Mouse (Mus musculus): ENCODE results near the gene Hbb-bh2. TPM values are rescaled to one million over a fixed set of nuclear protein-coding genes. Genes with fewer than 3 reads are reported as not detected.
"Not testable (repeated sequence)": the region's sequence is repeated elsewhere in the genome, so short reads cannot be mapped to it uniquely, and the experiment has no call there.

Gene Hbb-bh2
- total RNA-seq, 2 experiments from 2014 or later = not detected

GRCm38 (mm10) chr7:103811223-103811845 is 29.0 kb downstream of the Hbb-bh2 start:
- no peak for DNase-seq

DNA sequence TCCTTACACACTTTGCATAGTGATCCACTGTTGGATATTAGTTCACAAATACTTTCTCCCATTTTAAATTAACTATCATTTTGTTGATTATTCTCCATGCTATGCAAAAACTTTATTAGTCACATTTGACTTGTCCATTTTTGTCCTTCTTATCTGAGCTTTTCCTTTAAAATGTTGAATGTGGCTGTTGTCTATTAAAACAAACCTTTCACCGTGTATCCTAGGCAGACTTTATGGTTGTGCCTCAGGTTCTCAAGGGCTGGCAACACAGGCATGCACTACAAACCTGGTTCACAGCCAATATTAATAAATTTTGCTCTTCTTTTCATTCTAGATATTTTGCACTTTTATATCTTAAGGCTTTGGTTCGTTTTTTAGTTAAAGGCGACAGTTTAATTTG is 29.6 kb downstream of the Hbb-bh2 start:
- no peak for DNase-seq

GRCm38 (mm10) chr7:103810296-103810695 is 30.0 kb downstream of the Hbb-bh2 start:
- DNase-seq = no peak

GRCm38 (mm10) chr7:103809801-103810155 is 30.5 kb downstream of the Hbb-bh2 start:
- no peak for DNase-seq

- no peak for DNase-seq
Measured at GRCm38 (mm10) chr7:103808971-103809800, 31.1 kb downstream of the Hbb-bh2 start.

DNA sequence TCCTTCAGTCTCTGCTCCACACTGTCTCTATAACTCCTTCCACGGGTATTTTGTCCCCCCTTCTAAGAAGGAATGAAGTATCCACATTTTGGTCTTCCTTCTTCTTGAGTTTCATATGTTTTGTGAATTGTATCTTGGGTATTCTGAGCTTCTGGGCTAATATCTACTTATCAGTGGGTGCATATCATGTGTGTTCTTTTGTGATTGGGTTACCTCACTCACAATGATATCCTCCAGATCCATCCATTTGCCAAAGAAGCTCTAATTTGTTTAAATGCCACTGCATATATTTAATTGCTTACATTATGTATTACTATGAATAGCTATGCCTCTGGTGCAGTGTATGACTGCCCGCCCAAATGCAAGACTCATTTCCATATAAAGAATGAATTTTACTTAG is 32.2 kb downstream of the Hbb-bh2 start:
- DNase-seq = not testable (repeated sequence)

GRCm38 (mm10) chr7:103806856-103807255 is 33.5 kb downstream of the Hbb-bh2 start:
- peak in 1 of 2 experiments; percentile 5 for DNase-seq

GRCm38 (mm10) chr7:103792669-103793388 is 47.5 kb downstream of the Hbb-bh2 start:
- DNase-seq = no peak

DNA sequence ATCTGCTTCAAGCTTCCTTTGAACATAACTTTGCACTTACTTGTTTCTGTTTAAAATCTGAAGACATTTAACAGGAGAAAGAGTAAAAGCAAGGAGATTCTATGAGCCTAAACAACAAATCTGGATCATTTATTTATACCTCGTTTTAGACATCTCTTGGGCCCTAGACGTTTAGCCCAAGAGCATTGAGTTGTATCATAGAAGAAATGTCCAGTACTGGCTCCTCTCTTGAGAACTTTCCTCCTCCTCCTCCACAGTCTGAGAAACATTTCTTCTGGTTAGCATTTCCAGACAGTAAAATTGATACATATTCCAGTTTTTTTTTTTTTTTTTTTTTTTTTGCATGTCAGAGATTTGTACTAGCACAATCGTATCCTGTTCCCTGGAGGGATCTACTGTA is 48.6 kb downstream of the Hbb-bh2 start, which contains the start of gene Olfr67:
Gene Olfr67, minus strand, starts transcription at position 101 of the 400 bp plus-strand sequence.
- no peak for DNase-seq

Other genes starting within 250 kb of the Hbb-bh2 start
- not detected for gene Olfr619, start 239.9 kb downstream of the Hbb-bh2 start, total RNA-seq (2021)
- not detected for gene Olfr620, start 228.0 kb downstream of the Hbb-bh2 start, total RNA-seq (2021)
- not detected for gene Olfr622, start 197.8 kb downstream of the Hbb-bh2 start, total RNA-seq (2021)
- gene Olfr623, start 176.8 kb downstream of the Hbb-bh2 start, total RNA-seq (2021) = not detected
- not detected for gene Olfr624, start 169.3 kb downstream of the Hbb-bh2 start, total RNA-seq (2021)
- gene Olfr625-ps1, start 157.8 kb downstream of the Hbb-bh2 start, total RNA-seq (2021) = not detected
- not detected for gene Olfr243, start 125.8 kb downstream of the Hbb-bh2 start, total RNA-seq (2021)
- not detected for gene Olfr628, start 110.1 kb downstream of the Hbb-bh2 start, total RNA-seq (2021)
- gene Olfr629, start 95.6 kb downstream of the Hbb-bh2 start, total RNA-seq (2021) = not detected
- not detected for gene Olfr630, start 83.2 kb downstream of the Hbb-bh2 start, total RNA-seq (2021)
- gene Olfr69, start 68.9 kb downstream of the Hbb-bh2 start, total RNA-seq (2021) = not detected
- not detected for gene Olfr68, start 60.8 kb downstream of the Hbb-bh2 start, total RNA-seq (2021)
- not detected for gene Olfr67, start 48.7 kb downstream of the Hbb-bh2 start, total RNA-seq (2021)
- 10 to 100 TPM; 35.4 to 54.6 TPM for gene Hbb-bt, start 26.5 kb downstream of the Hbb-bh2 start, total RNA-seq (2021)
- 100 to 1,000 TPM; 247 to 439 TPM for gene Hbb-bs, start 12.4 kb downstream of the Hbb-bh2 start, total RNA-seq (2021)
- not detected for gene Hbb-bh1, start 2.6 kb upstream of the Hbb-bh2 start, total RNA-seq (2021)
- gene Hbb-y, start 12.7 kb upstream of the Hbb-bh2 start, total RNA-seq (2021) = not detected
- gene Olfr66, start 45.7 kb upstream of the Hbb-bh2 start, total RNA-seq (2021) = not detected
- not detected for gene Olfr64, start 54.0 kb upstream of the Hbb-bh2 start, total RNA-seq (2021)
- not detected for gene Olfr65, start 63.0 kb upstream of the Hbb-bh2 start, total RNA-seq (2021)
- gene Olfr631, start 88.3 kb upstream of the Hbb-bh2 start, total RNA-seq (2021) = not detected
- gene Olfr632, start 93.8 kb upstream of the Hbb-bh2 start, total RNA-seq (2021) = not detected
- not detected for gene Olfr633, start 103.9 kb upstream of the Hbb-bh2 start, total RNA-seq (2021)
- gene Olfr635, start 130.6 kb upstream of the Hbb-bh2 start, total RNA-seq (2021) = under 1 TPM; 0.10 to 0.13 TPM
- not detected for gene Olfr638, start 158.2 kb upstream of the Hbb-bh2 start, total RNA-seq (2021)
- gene Olfr639, start 176.8 kb upstream of the Hbb-bh2 start, total RNA-seq (2021) = under 1 TPM; 0.08 to 0.17 TPM
- gene Olfr640, start 185.1 kb upstream of the Hbb-bh2 start, total RNA-seq (2021) = not detected
- gene Olfr641, start 194.9 kb upstream of the Hbb-bh2 start, total RNA-seq (2021) = not detected
- gene Olfr642, start 212.1 kb upstream of the Hbb-bh2 start, total RNA-seq (2021) = not detected
- gene 4930516K23Rik, start 220.9 kb upstream of the Hbb-bh2 start, total RNA-seq (2021) = not detected
- not detected for gene Olfr644, start 231.3 kb upstream of the Hbb-bh2 start, total RNA-seq (2021)
- not detected for gene Olfr645, start 244.9 kb upstream of the Hbb-bh2 start, total RNA-seq (2021)

Measured in layer of hippocampus, postnatal 36 days (tissue).